Mouse (Mus musculus) heart, adult 10 weeks (tissue): ENCODE data around the gene Ndc80. TPM values are rescaled to one million over a fixed set of nuclear protein-coding genes. Genes with fewer than 3 reads are reported as not detected.

Experiments
- polyA plus RNA-seq: library from polyadenylated mRNA; stranded (reverse); fragments of 350-450 nt; fragmentation: Illumina TruSeq; extraction: RNeasy Lipid Tissue Mini Kit (QIAGEN cat#74804); gene quantifications from one replicate; pipeline ENCODE4 v1.2.3, GENCODE M21; 2014; ENCODE audit warnings: low read depth, low replicate concordance

Ndc80 gene
- polyA plus RNA-seq = not detected

GRCm38 (mm10) chr17:71526711-71527564 lies at the start of gene Ndc80:
Ndc80 (minus strand) TSS chr17:71526857.

GRCm38 (mm10) chr17:71551757-71552451 lies 25.2 kb upstream of the Ndc80 start, which contains the start of gene Spdya:
Spdya (plus strand) TSS chr17:71552061.

GRCm38 (mm10) chr17:71474762-71475704 lies 51.6 kb downstream of the Ndc80 start, which contains the start of gene Smchd1:
Smchd1 (minus strand) TSS chr17:71475343.

GRCm38 (mm10) chr17:71459818-71460217 lies 66.8 kb downstream of the Ndc80 start, which contains the start of gene Gm4707:
Gm4707 (minus strand) TSS chr17:71459918.

Other genes with a start within 250 kb of the Ndc80 start
- gene Emilin2, start 214.9 kb downstream of the Ndc80 start, polyA plus RNA-seq = 25.8 TPM
- gene Gm4707, start 66.9 kb downstream of the Ndc80 start, polyA plus RNA-seq = not detected
- gene Smchd1, start 51.5 kb downstream of the Ndc80 start, polyA plus RNA-seq = 22.9 TPM
- not detected for gene Spdya, start 25.2 kb upstream of the Ndc80 start, polyA plus RNA-seq
- gene Wdr43, start 89.0 kb upstream of the Ndc80 start, polyA plus RNA-seq = 23.1 TPM
- gene Togaram2, start 146.4 kb upstream of the Ndc80 start, polyA plus RNA-seq = 7.4 TPM
- not detected for gene Pcare, start 226.0 kb upstream of the Ndc80 start, polyA plus RNA-seq
- gene Clip4, start 241.6 kb upstream of the Ndc80 start, polyA plus RNA-seq = 208 TPM